10 mouse cellular contexts compared by ENCODE assay signal in the genomic region with DNA sequence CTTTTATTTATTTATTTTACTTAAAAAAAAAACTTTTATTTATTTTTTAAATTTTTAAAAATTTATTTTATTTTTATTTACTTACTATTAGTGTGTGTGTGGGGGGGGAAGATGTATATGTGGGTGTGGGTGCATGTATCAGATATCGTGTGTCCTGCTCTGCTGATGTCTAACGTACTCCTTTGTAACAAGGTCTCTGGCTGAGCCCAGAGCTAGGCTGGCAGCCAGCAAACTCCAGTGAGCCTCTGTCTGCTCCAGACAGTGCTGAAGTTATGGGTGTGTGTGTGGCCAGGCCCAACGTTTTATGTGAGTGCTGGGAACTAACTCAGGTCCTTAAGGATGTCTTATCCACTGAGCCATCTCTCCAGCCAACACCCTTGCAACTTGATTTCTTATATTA. TPM values are rescaled to one million over a fixed set of nuclear protein-coding genes. Genes with fewer than 3 reads are reported as not detected.
A peak's percentile ranks its signal among the peaks of the same experiment; 100 is the strongest.
DNase-seq lines count a peak whose midpoint lies in the region; ATAC-seq and TF ChIP-seq lines count a peak whose summit lies in the region.
"Had no signal": no experiment of that assay in that cellular context is flagged by ENCODE, and none has a peak within 500 bp of the region (broad histone marks: within the 10 kb centered on the region; RNA-seq: fewer than 3 reads in every experiment).

No protein-coding gene starts in this region.

- H3K27ac ChIP-seq in hindbrain, embryonic 11.5 days (ENCODE audit: low read depth, low read length) = peak overlapping the region; percentile 52; the same call in 1 of the 2 replicates
- H3K27ac ChIP-seq in hindbrain, embryonic 14.5 days = no peak overlapping the region; the same call in 1 of the 2 replicates
- peak overlapping the region; percentile 20; the same call in 1 of the 2 replicates for H3K27ac ChIP-seq in midbrain, embryonic 13.5 days
- H3K27ac ChIP-seq in midbrain, embryonic 16.5 days (ENCODE audit: low read length) = no peak overlapping the region
- no peak overlapping the region for H3K27ac ChIP-seq in limb, embryonic 14.5 days (replicated peaks; ENCODE audit: low read depth, low read length)
- H3K27ac ChIP-seq: intestine, embryonic 15.5 days had no signal

- no peaks in the 10 kb centered on the region for H3K4me1 ChIP-seq in hindbrain, embryonic 11.5 days (replicated peaks; ENCODE audit: control insufficient read depth, insufficient read depth, low read length)
- 0 out of 2 replicates have a peak, but pooled peaks cover 9% of the 10 kb centered on the region for H3K4me1 ChIP-seq in hindbrain, embryonic 14.5 days (replicated peaks; ENCODE audit: control insufficient read depth, insufficient read depth, low read length)
- peaks cover 12% of the 10 kb centered on the region for H3K4me1 ChIP-seq in midbrain, embryonic 13.5 days (replicated peaks)
- H3K4me1 ChIP-seq in midbrain, embryonic 16.5 days (ENCODE audit: control insufficient read depth, insufficient read depth, low read length) = 0 out of 2 replicates have a peak, but pooled peaks cover 2% of the 10 kb centered on the region
- peaks cover 7% of the 10 kb centered on the region; the same call in 1 of the 2 replicates for H3K4me1 ChIP-seq in limb, embryonic 14.5 days (ENCODE audit: control insufficient read depth, insufficient read depth, low read length)

- no peaks in the 10 kb centered on the region for H3K27me3 ChIP-seq in hindbrain, embryonic 11.5 days (ENCODE audit: control insufficient read depth, insufficient read depth, low read length)
- no peaks in the 10 kb centered on the region for H3K27me3 ChIP-seq in hindbrain, embryonic 14.5 days (ENCODE audit: control insufficient read depth, insufficient read depth, low read length)
- no peaks in the 10 kb centered on the region for H3K27me3 ChIP-seq in midbrain, embryonic 13.5 days
- H3K27me3 ChIP-seq in midbrain, embryonic 16.5 days (ENCODE audit: control insufficient read depth, insufficient read depth, low read depth, low read length) = no peaks in the 10 kb centered on the region
- no peaks in the 10 kb centered on the region for H3K27me3 ChIP-seq in limb, embryonic 14.5 days (ENCODE audit: control insufficient read depth, insufficient read depth, low read length)
- H3K27me3 ChIP-seq: intestine, embryonic 15.5 days had no signal

- no peak for TF ChIP-seq POLR2A in limb, embryonic 14.5 days (IDR thresholded peaks at IDR 0.05; ENCODE audit: borderline replicate concordance, extremely low read depth, insufficient read depth, insufficient read length)

- WGBS in hindbrain, embryonic 11.5 days = 71% methylated on average over 3 of the region's 3 CpGs
- WGBS in hindbrain, embryonic 14.5 days = 49% methylated on average over 3 of the region's 3 CpGs
- WGBS in midbrain, embryonic 13.5 days = 59% methylated on average over 3 of the region's 3 CpGs
- 50% methylated on average over 3 of the region's 3 CpGs for WGBS in midbrain, embryonic 16.5 days
- 44% methylated on average over 3 of the region's 3 CpGs for WGBS in limb, embryonic 14.5 days

- H3K36me3 ChIP-seq in hindbrain, embryonic 11.5 days (ENCODE audit: control insufficient read depth, insufficient read depth, low read length) = no peaks in the 10 kb centered on the region
- H3K36me3 ChIP-seq in hindbrain, embryonic 14.5 days (replicated peaks; ENCODE audit: control insufficient read depth, insufficient read depth) = no peaks in the 10 kb centered on the region
- H3K36me3 ChIP-seq in midbrain, embryonic 13.5 days = no peaks in the 10 kb centered on the region
- no peaks in the 10 kb centered on the region for H3K36me3 ChIP-seq in midbrain, embryonic 16.5 days (ENCODE audit: control insufficient read depth, insufficient read depth, low read length)
- H3K36me3 ChIP-seq in limb, embryonic 14.5 days (ENCODE audit: control insufficient read depth, insufficient read depth, low read length) = no peaks in the 10 kb centered on the region
- H3K36me3 ChIP-seq: intestine, embryonic 15.5 days had no signal

- H3K9me3 ChIP-seq in hindbrain, embryonic 11.5 days (ENCODE audit: control insufficient read depth, low read length) = no peaks in the 10 kb centered on the region
- no peaks in the 10 kb centered on the region for H3K9me3 ChIP-seq in hindbrain, embryonic 14.5 days (ENCODE audit: control insufficient read depth, low read length)
- H3K9me3 ChIP-seq in midbrain, embryonic 13.5 days = no peaks in the 10 kb centered on the region
- no peaks in the 10 kb centered on the region for H3K9me3 ChIP-seq in midbrain, embryonic 16.5 days (replicated peaks; ENCODE audit: control insufficient read depth, low read length, poor library complexity, severe bottlenecking)
- no peaks in the 10 kb centered on the region for H3K9me3 ChIP-seq in limb, embryonic 14.5 days (ENCODE audit: control insufficient read depth, low read length)
- H3K9me3 ChIP-seq: intestine, embryonic 15.5 days had no signal

- ATAC-seq in hindbrain, embryonic 11.5 days (ENCODE audit: low FRiP score) = no peak
- no peak for ATAC-seq in hindbrain, embryonic 14.5 days (ENCODE audit: low FRiP score)
- no peak for ATAC-seq in midbrain, embryonic 13.5 days
- no peak for ATAC-seq in midbrain, embryonic 16.5 days
- ATAC-seq in limb, embryonic 14.5 days (ENCODE audit: low FRiP score, low read depth) = 0 out of 2 replicates have a peak, but pooled peaks have one; percentile 15
- no peak for ATAC-seq in inflammation-experienced regulatory T-cells, adult 6 months

- no peak overlapping the region for H3K4me2 ChIP-seq in hindbrain, embryonic 11.5 days (replicated peaks; ENCODE audit: low read depth, low read length)
- no peak overlapping the region for H3K4me2 ChIP-seq in hindbrain, embryonic 14.5 days (replicated peaks)
- no peak overlapping the region for H3K4me2 ChIP-seq in midbrain, embryonic 13.5 days (replicated peaks)
- H3K4me2 ChIP-seq in midbrain, embryonic 16.5 days (ENCODE audit: low read length) = no peak overlapping the region
- no peak overlapping the region for H3K4me2 ChIP-seq in limb, embryonic 14.5 days (replicated peaks; ENCODE audit: low read depth, low read length, severe bottlenecking)
- H3K4me2 ChIP-seq: intestine, embryonic 15.5 days had no signal

- no peak for DNase-seq in hindbrain, embryonic 11.5 days (ENCODE audit: low spot score)
- DNase-seq in hindbrain, embryonic 14.5 days (ENCODE audit: low spot score) = no peak
- no peak for DNase-seq in limb, embryonic 14.5 days (ENCODE audit: low spot score)
- DNase-seq in thymus, postnatal 14 days = no peak
- DNase-seq: cerebellum, adult 9-10 months; thymus, adult 18-20 months had no signal

- H3K4me3 ChIP-seq in hindbrain, embryonic 11.5 days (ENCODE audit: low read depth, low read length) = no peak overlapping the region
- no peak overlapping the region for H3K4me3 ChIP-seq in hindbrain, embryonic 14.5 days (replicated peaks; ENCODE audit: low read length)
- H3K4me3 ChIP-seq in midbrain, embryonic 13.5 days (replicated peaks) = no peak overlapping the region
- no peak overlapping the region for H3K4me3 ChIP-seq in midbrain, embryonic 16.5 days (ENCODE audit: low read depth, low read length)
- no peak overlapping the region for H3K4me3 ChIP-seq in limb, embryonic 14.5 days (replicated peaks; ENCODE audit: low read length)
- H3K4me3 ChIP-seq: intestine, embryonic 15.5 days had no signal

- H3K9ac ChIP-seq in hindbrain, embryonic 11.5 days (ENCODE audit: low read depth, low read length) = no peak overlapping the region
- no peak overlapping the region for H3K9ac ChIP-seq in hindbrain, embryonic 14.5 days
- no peak overlapping the region for H3K9ac ChIP-seq in midbrain, embryonic 13.5 days (replicated peaks)
- H3K9ac ChIP-seq in midbrain, embryonic 16.5 days (ENCODE audit: low read depth, low read length) = no peak overlapping the region
- no peak overlapping the region for H3K9ac ChIP-seq in limb, embryonic 14.5 days (ENCODE audit: low read depth, low read length, severe bottlenecking)
- H3K9ac ChIP-seq: intestine, embryonic 15.5 days had no signal

RNA-seq across cellular contexts. Expression of a gene that starts 8.4 kb away (rescaled TPM):
- polyA plus RNA-seq in hindbrain, embryonic 11.5 days (2014; fragmentation: Nextera tagmentation; extraction: Ambion mirVana) = 44.5 and 50.4 TPM in 2 replicates
- 68.8 and 72.0 TPM in 2 replicates for polyA plus RNA-seq in hindbrain, embryonic 14.5 days (2014; fragmentation: Nextera tagmentation; extraction: Ambion mirVana)
- 49.5 and 52.9 TPM in 2 replicates for polyA plus RNA-seq in midbrain, embryonic 13.5 days (2015; fragmentation: Nextera tagmentation; extraction: Ambion mirVana)
- polyA plus RNA-seq in midbrain, embryonic 16.5 days (2015; fragmentation: Nextera tagmentation; extraction: Ambion mirVana) = 66.0 and 70.1 TPM in 2 replicates
- polyA plus RNA-seq in limb, embryonic 14.5 days (2012; rRNA removed) = 45.6 and 50.1 TPM in 2 replicates
- polyA plus RNA-seq in limb, embryonic 14.5 days (2014; fragmentation: Nextera tagmentation; extraction: Ambion mirVana) = 80.8 and 92.8 TPM in 2 replicates
- polyA plus RNA-seq in inflammation-experienced regulatory T-cells, adult 6 months (2017; shearing (Covaris generic)) = 100 to 1,000 TPM in 1 of 3 experiments, 10 to 100 TPM in 2; 81.7 to 101 (median 98.9) TPM

RNA-seq across cellular contexts. Expression of a gene that starts 17.0 kb away (rescaled TPM):
- 0.08 and 0.47 TPM in 2 replicates for polyA plus RNA-seq in hindbrain, embryonic 11.5 days (2014; fragmentation: Nextera tagmentation; extraction: Ambion mirVana)
- 0.13 and 0.17 TPM in 2 replicates for polyA plus RNA-seq in hindbrain, embryonic 14.5 days (2014; fragmentation: Nextera tagmentation; extraction: Ambion mirVana)
- 0.12 and 0.16 TPM in 2 replicates for polyA plus RNA-seq in midbrain, embryonic 13.5 days (2015; fragmentation: Nextera tagmentation; extraction: Ambion mirVana)
- 0.06 and 0.14 TPM in 2 replicates for polyA plus RNA-seq in midbrain, embryonic 16.5 days (2015; fragmentation: Nextera tagmentation; extraction: Ambion mirVana)
- polyA plus RNA-seq in limb, embryonic 14.5 days (2012; rRNA removed) = 0.70 TPM in 2 replicates
- 0.57 and 0.94 TPM in 2 replicates for polyA plus RNA-seq in limb, embryonic 14.5 days (2014; fragmentation: Nextera tagmentation; extraction: Ambion mirVana)
- 1 to 10 TPM; 1.9 to 8.0 (median 7.0) TPM for polyA plus RNA-seq in inflammation-experienced regulatory T-cells, adult 6 months (2017; shearing (Covaris generic))

RNA-seq across cellular contexts. Expression of a gene that starts 34.1 kb away (rescaled TPM):
- polyA plus RNA-seq in hindbrain, embryonic 11.5 days (2014; fragmentation: Nextera tagmentation; extraction: Ambion mirVana) = 54.0 and 60.7 TPM in 2 replicates
- 60.3 and 63.3 TPM in 2 replicates for polyA plus RNA-seq in hindbrain, embryonic 14.5 days (2014; fragmentation: Nextera tagmentation; extraction: Ambion mirVana)
- polyA plus RNA-seq in midbrain, embryonic 13.5 days (2015; fragmentation: Nextera tagmentation; extraction: Ambion mirVana) = 50.3 and 51.0 TPM in 2 replicates
- polyA plus RNA-seq in midbrain, embryonic 16.5 days (2015; fragmentation: Nextera tagmentation; extraction: Ambion mirVana) = 59.3 and 68.6 TPM in 2 replicates
- polyA plus RNA-seq in limb, embryonic 14.5 days (2012; rRNA removed) = 60.8 and 69.7 TPM in 2 replicates
- polyA plus RNA-seq in limb, embryonic 14.5 days (2014; fragmentation: Nextera tagmentation; extraction: Ambion mirVana) = 93.4 and 97.6 TPM in 2 replicates
- 10 to 100 TPM; 70.5 to 83.4 (median 77.2) TPM for polyA plus RNA-seq in inflammation-experienced regulatory T-cells, adult 6 months (2017; shearing (Covaris generic))

RNA-seq across cellular contexts. Expression of a gene that starts 38.5 kb away (rescaled TPM):
- polyA plus RNA-seq in hindbrain, embryonic 11.5 days (2014; fragmentation: Nextera tagmentation; extraction: Ambion mirVana) = 213 and 226 TPM in 2 replicates
- polyA plus RNA-seq in hindbrain, embryonic 14.5 days (2014; fragmentation: Nextera tagmentation; extraction: Ambion mirVana) = 95.0 and 105 TPM in 2 replicates
- polyA plus RNA-seq in midbrain, embryonic 13.5 days (2015; fragmentation: Nextera tagmentation; extraction: Ambion mirVana) = 144 TPM in 2 replicates
- 94.2 and 97.5 TPM in 2 replicates for polyA plus RNA-seq in midbrain, embryonic 16.5 days (2015; fragmentation: Nextera tagmentation; extraction: Ambion mirVana)
- polyA plus RNA-seq in limb, embryonic 14.5 days (2012; rRNA removed) = 105 and 106 TPM in 2 replicates
- polyA plus RNA-seq in limb, embryonic 14.5 days (2014; fragmentation: Nextera tagmentation; extraction: Ambion mirVana) = 165 and 178 TPM in 2 replicates
- 100 to 1,000 TPM; 177 to 235 (median 211) TPM for polyA plus RNA-seq in inflammation-experienced regulatory T-cells, adult 6 months (2017; shearing (Covaris generic))

RNA-seq across cellular contexts. Expression of a gene that starts 51.4 kb away (rescaled TPM):
- polyA plus RNA-seq in hindbrain, embryonic 11.5 days (2014; fragmentation: Nextera tagmentation; extraction: Ambion mirVana) = 27.9 and 28.1 TPM in 2 replicates
- polyA plus RNA-seq in hindbrain, embryonic 14.5 days (2014; fragmentation: Nextera tagmentation; extraction: Ambion mirVana) = 41.9 and 42.9 TPM in 2 replicates
- 39.0 and 40.1 TPM in 2 replicates for polyA plus RNA-seq in midbrain, embryonic 13.5 days (2015; fragmentation: Nextera tagmentation; extraction: Ambion mirVana)
- 41.2 and 47.7 TPM in 2 replicates for polyA plus RNA-seq in midbrain, embryonic 16.5 days (2015; fragmentation: Nextera tagmentation; extraction: Ambion mirVana)
- polyA plus RNA-seq in limb, embryonic 14.5 days (2012; rRNA removed) = 83.7 and 101 TPM in 2 replicates
- 52.0 and 59.3 TPM in 2 replicates for polyA plus RNA-seq in limb, embryonic 14.5 days (2014; fragmentation: Nextera tagmentation; extraction: Ambion mirVana)
- 10 to 100 TPM; 14.2 to 26.3 (median 19.0) TPM for polyA plus RNA-seq in inflammation-experienced regulatory T-cells, adult 6 months (2017; shearing (Covaris generic))

Comparison
In these comparisons a context has a peak if more than half of its experiments do, and no peak if none do; other contexts are left out.
1. H3K27ac ChIP-seq: peak in hindbrain, embryonic 11.5 days (single experiment) and midbrain, embryonic 13.5 days (single experiment); none in hindbrain, embryonic 14.5 days (single experiment), midbrain, embryonic 16.5 days (single experiment) and limb, embryonic 14.5 days (single experiment).